Mouse (Mus musculus) cortical plate, adult 2 months (tissue): ENCODE measurements around the gene Tex261.

Experiments used
- CTCF ChIP-seq: fragments of 200-500 bp; IDR thresholded peaks from 2 replicates; pipeline ENCODE4 v1.5.1; 2011; ENCODE audit warnings: mild to moderate bottlenecking, control low read depth, low read length; ENCODE audit not compliant: insufficient read depth; ENCODE audit errors: extremely low read depth
- POLR2A ChIP-seq: fragments of 200-500 bp; IDR thresholded peaks from 2 replicates; pipeline ENCODE4 v1.6.1; 2011; ENCODE audit warnings: mild to moderate bottlenecking, low read length, control low read depth; ENCODE audit not compliant: insufficient read depth; ENCODE audit errors: extremely low read depth

- TF ChIP-seq CTCF (no peak), POLR2A (no peak)
These were observed 48.4 kb downstream of the Tex261 start for GRCm38 (mm10) chr6:83727178-83727577.
